Mouse (Mus musculus) embryonic fibroblast, embryonic 13.5 days (primary cell): Measurements from ENCODE around the gene Haus7.

Source experiments
- CTCF ChIP-seq: IDR thresholded peaks from 2 replicates; pipeline ENCODE4 v1.5.1; 2011; ENCODE audit warnings: mild to moderate bottlenecking, control low read depth, low read length, moderate library complexity, borderline replicate concordance; ENCODE audit not compliant: insufficient read depth
- POLR2A ChIP-seq: IDR thresholded peaks from 2 replicates; pipeline ENCODE4 v1.6.1; 2011; ENCODE audit warnings: low read depth, mild to moderate bottlenecking, control low read depth, low read length, moderate library complexity

DNA sequence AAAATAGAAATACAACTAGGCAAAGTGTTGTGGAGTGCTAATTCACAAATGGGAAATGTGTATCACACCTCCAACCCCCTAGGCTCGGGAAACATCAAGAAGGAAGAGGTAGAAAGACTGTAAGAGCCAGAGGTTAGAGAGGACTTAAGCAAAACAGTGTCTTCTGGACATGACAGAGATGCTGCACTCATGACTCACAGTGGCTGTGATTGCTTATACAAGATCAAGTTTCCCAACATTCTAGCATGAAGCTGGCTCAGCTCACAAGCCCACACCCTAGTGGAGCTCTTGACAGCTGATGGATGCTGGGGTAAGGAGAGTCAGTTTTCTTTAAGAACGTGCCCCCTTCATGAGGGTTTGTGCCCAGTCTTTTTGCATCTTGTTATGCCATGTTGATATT, 17.4 kb downstream of the Haus7 start:
- TF ChIP-seq POLR2A = no peak
- TF ChIP-seq CTCF = no peak
